Mouse (Mus musculus): ENCODE measurements around the gene Ezh1.

The Ezh1 gene

DNA sequence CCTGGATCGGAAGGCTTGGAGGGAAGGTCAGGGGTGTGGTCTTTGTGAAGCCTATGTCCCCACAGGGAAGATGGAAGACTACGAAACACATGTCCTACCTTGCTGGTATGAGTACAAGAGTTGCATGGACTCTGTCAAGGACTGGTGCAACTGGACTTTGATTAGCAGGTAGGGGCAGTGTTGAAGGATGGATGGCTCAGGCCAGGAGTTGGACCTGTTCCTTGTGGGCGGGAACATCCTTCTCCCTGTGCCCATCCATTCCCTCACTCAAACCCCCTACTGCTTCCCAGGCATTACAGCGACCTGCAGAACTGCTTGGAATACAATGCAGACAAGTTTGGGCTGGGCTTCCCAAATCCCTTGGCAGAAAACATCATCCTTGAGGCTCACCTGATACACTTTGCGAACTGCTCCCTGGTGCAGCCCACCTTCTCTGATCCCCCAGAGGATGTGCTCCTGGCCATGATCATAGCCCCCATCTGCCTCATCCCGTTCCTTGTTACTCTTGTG lies 21.3 kb upstream of the Ezh1 start:
- no peak for DNase-seq (ENCODE audit: extremely low spot score, low read depth, low spot score)

DNA sequence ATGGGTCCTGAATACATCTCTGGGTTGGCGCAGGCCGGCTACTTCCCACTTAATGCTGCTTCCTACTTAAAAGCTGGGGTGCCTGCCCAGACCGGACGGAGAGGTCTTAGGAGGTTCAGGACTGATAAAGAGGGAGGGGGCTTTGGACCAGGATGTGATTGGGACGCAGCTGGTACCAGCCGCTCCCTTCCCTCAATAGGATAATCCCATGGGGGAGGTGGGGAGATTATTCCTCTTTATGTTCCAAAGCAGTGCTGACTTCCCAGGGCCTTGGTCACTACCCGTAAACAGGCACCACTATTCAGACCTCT lies 20.4 kb upstream of the Ezh1 start:
- no peak for DNase-seq (ENCODE audit: extremely low spot score, low read depth, low spot score)

DNA sequence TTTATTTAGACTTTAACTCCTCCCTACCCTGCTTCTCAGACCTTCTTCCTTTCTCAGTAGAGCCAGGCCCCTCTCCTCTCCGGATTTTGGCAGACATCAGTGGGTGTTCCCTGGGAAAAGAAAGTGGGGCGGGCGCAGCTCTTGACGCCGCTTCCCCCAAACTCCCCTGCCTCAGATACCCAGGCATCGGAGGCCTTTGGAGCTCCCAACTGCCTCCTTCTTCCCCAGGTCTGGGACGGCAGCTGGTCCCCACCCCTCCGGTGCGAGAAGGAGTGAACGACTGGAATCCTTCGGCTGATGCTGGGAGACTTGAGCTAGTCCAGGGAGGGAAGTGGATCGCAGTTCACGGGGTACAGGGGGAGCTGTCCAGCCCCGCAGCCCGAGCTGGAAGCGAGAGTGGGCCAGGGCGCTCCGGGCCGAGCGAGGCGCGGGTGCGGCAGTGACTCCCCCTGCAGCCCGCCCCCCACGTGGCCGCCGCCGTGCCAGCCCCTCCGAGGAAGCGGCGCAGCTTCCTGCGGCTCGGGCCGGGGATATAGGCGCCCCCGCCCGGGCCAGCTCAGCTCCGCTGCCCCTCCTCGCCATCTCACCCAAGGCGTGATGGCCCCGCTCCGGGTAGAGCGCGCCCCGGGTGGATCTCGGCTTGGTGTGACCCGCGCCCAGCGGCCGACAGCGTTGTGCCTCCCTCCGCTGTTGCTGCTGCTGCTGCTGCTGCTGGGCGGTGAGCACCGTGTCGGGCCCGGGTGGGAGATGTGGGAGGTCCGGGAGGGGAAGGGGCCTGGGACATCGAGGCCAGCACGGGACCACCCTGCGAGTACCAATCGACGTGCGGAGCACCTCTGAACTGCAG lies 19.8 kb upstream of the Ezh1 start, which contains the start of gene Ramp2:
TSS of gene Ramp2 (plus strand) at position 174 of the 847 bp plus-strand sequence.
- DNase-seq (ENCODE audit: extremely low spot score, low read depth, low spot score): no peak

DNA sequence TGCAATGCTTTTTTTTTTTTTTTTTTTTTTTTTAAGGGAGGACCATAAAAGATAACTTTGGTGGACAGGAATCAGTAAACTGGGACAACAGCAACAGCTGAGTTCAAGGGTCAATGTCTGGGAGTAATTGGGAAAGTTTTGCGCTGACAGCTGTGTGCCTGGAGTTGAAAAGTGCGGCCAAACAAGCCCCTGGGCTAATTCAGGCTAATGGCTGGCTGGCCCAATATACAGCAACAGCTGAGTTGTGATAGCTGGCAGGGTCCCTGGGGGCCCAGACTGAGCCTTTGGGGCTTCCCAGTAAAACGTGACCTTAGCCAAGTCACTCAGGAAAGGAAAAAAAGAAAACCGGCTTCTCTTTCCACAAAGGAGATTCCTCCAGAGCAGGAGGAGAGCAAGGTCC lies 18.8 kb upstream of the Ezh1 start:
- no peak for DNase-seq (ENCODE audit: extremely low spot score, low read depth, low spot score)

DNA sequence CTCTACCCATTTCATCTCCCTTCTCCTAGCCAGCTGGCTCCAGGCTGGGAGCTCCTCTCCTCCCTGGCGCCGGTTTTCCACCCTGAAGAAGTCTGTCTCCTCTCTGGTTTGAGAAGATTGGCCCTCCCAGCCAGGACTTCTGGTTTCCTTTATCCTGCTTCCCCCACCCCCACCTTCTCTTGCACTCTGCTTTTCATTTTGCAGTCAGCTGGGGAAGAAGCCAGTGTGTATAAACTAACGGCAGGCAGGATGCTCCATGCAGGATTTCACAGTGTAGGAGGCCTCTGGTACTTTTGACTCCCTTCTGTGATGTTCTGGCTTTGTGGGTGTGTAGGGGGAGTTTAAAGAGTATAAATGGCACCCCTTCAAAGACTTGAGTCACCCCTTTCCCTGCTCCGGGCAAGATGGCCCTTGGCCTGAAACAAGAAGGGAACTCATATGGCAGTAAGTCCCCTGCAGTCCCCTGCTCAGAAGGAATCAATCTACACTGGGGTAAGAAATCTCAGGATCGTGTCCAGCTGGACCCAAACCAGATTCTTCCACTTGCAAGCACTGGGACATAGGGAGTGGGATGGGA lies 11.9 kb upstream of the Ezh1 start:
- no peak for DNase-seq (ENCODE audit: extremely low spot score, low read depth, low spot score)

DNA sequence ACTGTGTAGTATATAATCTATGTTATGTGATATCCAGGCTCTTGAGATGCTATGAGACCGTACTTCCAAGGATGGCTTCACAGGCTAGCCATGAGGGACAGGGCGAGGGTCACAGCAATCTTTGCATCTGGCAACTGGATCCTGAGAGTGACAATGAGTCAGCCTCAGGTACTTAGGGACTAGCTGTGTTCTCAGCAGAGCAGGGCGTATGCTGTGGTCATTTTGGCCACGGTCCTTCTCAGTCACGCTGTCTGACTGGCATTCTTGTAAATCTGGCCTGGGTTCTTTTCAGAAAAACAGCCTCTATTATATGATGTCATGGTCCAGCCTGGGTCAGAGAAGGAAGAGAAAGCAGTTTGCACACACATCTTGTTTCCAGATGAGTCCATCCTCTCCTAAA lies 10.5 kb upstream of the Ezh1 start:
- no peak for DNase-seq (ENCODE audit: extremely low spot score, low read depth, low spot score)

DNA sequence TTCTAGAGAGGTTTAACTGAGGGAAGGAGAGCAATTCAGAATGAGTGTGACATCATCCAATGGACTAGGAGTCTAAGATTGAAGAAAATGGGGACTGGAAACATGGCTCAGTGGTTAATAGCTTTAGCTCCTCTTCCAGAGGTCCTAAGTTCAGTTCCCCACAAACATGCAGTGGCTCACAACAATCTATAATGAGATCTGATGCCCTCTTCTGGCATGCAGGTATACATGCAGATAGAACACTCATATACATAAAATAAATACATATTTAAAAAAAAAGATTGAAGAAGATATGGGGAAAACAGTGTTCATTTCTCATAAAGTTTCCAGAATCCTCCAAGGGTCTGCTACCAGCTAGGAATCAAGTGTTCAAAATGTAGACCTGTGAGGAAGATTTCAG lies 9.2 kb upstream of the Ezh1 start:
- DNase-seq (ENCODE audit: extremely low spot score, low read depth, low spot score): no peak

DNA sequence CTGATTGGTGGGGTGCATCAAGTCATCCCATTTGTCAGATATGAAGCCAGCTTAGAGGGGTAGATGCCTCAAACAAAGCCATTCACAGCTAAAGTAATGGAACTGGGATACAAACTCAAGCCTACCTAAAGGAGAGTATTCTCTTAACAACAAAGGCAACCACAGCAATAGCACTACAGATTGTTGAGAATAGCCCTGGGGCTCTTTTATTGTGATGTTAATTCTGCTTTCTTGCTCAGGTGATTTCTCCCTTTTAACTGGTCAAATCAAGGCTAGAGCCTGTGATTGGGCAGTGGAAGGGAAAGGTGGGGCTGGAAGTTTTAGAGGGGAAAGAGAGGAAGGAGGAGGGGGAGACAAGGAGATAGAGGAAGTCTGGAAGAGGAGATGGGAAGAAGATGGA lies 7.9 kb upstream of the Ezh1 start:
- no peak for DNase-seq (ENCODE audit: extremely low spot score, low read depth, low spot score)

DNA sequence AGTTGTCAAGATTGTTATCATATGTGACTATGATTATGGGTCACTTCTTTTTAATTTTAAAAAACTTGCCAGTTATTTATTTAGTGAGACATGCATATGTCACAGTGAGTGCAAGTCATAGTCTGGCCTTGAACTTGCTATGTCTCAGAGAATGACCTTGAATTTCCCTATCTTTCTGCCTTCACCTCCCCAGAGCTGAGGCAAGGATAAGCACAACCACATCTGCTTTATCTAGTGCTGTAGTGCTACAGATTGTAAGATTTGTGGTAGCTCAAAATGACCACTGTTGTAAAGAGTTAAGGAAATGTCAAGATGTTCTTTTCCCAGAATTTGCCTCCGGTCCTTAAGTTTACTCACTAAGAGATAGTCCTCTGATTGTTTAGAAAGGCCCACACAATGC lies 7.0 kb upstream of the Ezh1 start:
- no peak for DNase-seq (ENCODE audit: extremely low spot score, low read depth, low spot score)

DNA sequence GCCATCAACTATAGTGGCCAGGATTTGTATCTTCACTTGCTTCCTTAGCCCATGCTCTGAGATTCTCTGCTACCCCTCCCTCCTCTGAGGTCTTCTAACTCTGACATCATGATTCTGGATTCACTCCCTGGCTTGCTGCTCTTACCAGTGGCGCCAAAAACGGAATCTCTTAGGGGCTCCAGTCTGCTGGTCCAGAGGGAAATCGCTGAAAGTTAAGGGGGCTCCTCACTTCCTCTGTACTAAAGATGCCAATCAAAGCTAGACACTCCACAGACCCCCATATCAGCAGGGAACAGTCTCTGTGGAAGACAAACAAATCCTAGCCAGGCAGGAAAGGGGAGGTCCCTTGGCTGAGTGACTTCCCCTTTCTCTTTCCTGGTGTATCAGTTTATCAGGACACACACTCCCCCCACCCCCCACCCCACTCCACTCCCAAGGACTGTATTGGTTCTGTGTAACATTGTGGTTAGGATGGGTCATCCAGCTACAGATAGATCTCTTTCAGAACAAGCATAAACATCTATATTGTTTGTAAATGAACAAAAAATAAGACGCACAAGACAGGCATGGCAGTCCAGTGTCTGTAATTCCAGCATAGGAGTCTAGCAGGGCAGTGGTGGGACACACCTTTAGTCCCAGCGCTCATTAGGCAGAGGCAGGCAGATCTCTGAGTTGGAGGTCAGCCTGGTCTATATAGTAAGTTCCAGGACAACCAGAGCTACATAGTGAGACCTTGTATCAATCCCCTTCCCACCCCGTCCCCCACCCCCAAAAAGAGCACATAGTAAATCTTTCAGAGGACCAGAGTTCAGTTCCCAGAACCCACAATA lies 6.0 kb upstream of the Ezh1 start:
- DNase-seq (ENCODE audit: extremely low spot score, low read depth, low spot score): no peak

DNA sequence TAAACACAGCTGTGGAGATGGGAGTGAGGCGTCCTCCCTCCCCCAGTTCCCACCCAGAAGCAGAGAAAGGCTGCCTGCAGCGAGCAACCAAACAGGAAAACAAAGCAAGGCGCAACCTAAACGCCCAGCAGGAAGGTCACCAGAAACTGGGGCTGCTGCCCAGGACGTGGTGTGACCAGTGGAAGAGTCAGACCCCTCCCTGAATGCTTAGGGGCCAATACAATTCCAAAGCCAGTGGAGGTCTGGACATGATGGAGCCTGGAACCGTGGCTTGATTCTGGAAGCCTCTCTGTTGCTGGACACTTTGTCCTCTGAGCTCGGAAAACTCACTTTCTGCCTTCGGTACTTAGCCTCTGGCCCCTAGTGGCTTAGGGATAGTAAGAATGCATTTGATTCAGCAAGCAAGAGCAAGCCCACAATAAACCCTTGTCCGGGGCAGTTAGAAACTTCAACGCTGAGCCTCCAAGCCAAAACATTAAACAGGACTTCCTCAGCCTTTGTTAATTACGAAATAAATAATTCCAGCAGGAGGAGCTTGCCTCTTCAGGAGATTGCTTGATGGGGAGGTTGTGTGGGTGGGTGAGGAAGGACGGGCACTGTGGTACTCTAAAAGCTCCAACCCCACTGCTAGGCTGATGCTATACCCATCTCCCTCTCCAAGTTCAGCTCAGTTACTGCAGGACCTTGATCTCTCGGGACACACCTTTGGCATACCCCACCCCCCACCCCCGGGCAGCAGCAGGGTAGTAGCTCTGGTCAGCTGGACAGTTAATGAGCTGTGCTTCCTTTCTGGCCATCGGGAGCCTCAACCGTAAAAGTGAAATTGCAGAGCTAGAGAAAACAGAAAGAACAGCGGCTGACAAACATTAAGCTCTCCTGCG lies 5.0 kb upstream of the Ezh1 start:
- no peak for DNase-seq (ENCODE audit: extremely low spot score, low read depth, low spot score)

DNA sequence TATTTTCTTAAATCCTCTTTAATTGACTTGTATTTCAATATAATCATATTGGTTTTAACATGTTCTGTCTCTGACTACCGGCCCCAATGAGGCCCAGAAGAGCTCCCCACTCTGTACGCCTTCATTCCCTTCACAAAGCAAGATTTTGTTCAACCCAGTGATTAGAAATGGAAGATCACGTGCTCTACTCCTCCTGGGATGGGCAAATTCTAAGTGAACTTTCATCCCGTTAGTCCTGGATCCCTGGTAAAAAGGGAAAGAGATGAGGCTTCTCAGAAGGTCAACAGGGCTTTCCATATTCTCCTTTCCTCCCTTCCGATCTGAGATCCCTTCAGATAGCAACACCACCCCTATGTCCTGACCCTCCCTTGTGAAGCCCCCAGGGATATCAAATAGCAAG lies 4.3 kb upstream of the Ezh1 start:
- DNase-seq (ENCODE audit: extremely low spot score, low read depth, low spot score): no peak

DNA sequence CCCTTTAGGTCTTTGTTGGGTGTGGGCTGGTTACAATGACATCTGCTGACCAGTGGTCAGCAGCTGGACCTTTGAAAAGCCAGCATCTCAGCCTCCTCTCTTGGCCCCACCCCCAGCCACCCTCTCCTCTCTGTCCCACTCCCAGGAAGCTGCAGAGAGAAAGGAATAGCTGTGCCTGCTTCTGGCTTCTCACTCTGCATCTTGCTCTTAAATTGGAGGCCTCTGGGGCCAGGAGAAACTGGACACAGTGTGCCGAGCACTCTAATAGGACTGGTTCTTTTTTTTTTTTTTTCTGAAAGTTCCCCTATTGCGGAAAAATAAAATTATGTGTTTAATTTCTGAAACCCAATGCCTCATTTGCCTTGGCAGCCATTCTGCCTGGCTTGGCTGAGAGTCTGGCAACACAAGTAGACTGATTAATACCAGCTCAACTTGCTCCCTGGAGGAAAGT lies 3.8 kb upstream of the Ezh1 start:
- DNase-seq (ENCODE audit: extremely low spot score, low read depth, low spot score): no peak

DNA sequence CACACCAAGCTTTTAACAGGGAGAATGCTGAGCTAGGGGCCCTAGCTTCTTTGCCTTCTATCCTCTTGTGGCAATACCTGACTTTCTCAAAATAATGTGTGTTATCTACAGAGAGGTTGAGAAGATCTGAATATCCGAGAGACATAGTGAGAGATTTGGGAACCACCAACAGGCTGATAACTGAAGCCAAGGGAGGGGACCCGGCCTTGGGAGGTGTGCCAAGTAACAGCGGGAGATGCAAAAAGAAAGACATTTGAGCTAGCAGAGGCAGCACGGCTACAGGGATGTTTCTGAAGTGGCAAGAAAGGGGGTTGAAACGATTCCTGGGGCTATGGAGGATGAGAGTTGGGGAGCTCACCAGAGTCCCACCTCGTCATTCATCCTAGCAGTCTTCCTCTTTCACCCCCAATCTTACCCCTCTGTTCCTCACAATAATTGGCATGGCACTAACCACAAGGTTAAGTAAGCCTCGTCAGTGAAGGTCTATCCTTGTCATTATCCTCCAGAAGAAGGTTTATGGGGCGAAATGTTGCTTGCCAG lies 3.2 kb upstream of the Ezh1 start:
- no peak for DNase-seq (ENCODE audit: extremely low spot score, low read depth, low spot score)

DNA sequence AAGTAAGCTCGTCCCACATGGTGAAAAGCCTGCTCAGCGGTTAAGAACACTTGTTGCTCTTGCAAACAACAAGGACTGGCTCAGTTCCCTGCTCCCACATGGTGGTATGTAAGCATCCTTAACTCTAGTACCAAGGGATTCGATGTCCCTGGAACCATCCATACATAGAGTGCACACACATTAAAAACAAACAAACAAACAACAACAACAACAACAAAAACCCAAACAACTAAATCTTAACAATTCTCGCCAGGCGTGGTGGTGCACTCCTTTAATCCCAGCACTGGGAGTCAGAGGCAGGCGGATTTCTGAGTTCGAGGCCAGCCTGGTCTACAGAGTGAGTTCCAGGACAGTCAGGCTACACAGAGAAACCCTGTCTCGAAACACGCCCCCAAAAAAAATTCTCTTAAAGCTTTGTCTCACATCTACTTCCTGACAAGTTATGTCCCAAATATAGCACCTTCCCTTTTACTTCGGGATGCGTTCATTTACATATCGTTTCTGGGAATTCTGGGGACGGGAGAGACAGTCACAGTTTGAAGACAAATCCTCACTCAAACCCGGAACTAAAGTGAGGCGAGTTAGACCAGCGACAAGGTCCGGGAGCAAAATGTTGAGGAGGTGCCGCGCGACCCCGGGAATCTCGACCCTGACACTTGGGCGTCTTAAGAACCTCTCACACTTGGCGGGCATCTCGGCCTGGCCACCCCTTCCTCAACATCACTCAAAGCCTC lies 765 bp downstream of the Ezh1 start:
- no peak for DNase-seq (ENCODE audit: extremely low spot score, low read depth, low spot score)

DNA sequence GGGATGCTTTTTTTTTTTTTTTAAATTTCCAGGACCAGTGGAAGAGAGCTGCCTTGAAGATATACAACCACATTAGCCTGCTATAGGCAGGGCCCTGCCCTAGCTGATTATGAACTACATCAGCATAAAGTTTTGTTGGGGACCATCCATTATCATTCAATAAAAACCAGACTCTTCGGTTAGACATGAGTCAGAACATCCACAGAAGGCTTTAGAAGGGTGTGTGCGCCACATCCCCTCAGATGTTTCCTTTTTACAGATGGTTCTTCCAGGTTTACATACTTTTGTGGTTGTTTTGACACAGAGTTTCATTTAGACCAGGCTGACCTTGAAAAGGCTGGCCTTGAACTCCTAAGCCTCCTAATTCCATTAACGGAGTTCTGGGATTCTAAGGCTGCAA lies 1.9 kb downstream of the Ezh1 start:
- no peak for DNase-seq (ENCODE audit: extremely low spot score, low read depth, low spot score)

DNA sequence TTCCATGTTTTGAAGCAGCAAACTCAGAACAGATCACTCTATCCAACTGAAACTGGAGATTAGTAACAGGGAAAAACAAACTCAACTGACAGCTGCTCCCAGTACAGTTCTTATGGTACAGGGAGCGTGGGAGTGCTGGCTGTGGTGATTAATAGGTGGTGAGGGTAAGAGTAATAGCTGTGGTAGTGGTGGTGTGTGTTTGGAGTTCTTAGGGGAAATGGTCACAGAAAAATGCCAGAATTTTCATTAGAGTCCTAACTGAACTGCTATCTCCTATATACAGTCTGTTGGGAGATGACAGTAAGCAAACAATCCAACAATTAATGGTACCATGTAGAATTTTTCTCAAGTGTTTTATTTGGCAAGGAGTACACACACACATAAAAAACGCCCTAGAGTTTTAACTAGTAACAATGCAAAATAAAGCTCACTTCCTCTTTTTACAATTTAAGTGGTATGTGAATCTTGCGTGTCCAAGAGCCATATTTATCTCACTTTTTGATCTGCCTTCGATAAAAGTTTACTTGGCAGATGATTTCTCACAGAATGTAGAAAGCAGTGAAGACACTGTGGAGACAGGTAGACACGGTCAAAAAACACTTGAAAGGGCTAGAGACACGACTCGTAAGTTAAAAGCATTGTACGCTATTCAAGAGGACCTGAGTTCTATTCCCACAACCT lies 4.8 kb downstream of the Ezh1 start:
- no peak for DNase-seq (ENCODE audit: extremely low spot score, low read depth, low spot score)

DNA sequence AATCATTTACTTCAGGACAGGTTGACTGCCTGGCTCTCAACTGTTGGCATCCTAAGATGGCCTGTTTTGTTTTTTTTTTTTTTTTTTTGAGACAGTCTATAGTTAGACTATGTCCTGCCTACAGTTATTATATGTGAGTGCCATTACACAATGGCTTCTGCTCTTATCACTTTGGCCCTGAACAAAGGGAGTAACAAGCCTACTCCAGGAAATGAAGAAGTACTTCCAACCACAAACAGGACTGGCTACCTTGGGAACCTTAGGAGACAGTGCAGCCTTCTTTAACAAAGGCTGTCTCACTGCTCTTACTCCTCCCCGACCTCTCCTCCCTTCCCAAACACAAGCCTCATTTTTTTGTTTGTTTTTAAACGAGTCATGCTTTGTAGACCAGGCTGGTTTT lies 5.4 kb downstream of the Ezh1 start:
- no peak for DNase-seq (ENCODE audit: extremely low spot score, low read depth, low spot score)

DNA sequence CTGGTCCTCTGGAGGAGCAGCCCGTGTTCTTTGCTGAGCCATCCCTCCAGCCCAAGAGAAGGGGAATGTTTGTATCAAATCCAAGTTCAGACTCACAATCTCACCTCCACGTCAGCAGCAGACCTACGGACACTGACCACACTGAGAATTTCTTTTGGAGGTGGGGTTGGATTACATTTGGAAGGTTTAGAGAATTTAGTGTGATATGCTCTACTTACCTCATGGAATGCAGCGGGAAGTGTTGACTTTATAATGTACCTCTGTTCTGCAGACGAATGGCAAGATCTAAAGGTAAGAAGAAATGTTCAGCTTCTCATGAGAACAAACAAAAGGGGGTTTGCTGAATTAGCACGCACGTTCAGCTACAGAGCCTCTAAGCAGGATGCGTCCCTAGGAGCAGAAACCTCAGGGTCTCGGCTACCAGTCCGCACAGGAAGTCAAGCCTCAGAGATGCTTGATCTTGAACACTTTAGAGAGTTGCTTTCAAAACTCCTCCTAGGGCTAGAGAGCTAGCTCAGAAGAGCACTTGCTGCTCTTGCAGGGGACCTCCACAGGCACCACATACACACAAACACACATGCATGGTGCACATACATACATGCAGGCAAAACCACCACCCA lies 7.7 kb downstream of the Ezh1 start:
- DNase-seq (ENCODE audit: extremely low spot score, low read depth, low spot score): no peak

All from hindlimb bud, embryonic 11.5 days (tissue).